Mouse (Mus musculus) liver, embryonic 14.5 days (tissue): Measurements from ENCODE around the gene Mettl5. TPM values are rescaled to one million over a fixed set of nuclear protein-coding genes. Genes with fewer than 3 reads are reported as not detected.

Experiments
- ATAC-seq: fragments of 200-750 bp; cut with Nextera tagmentation; 2 replicates; pipeline ENCODE4 v1.8.0; 2017; ENCODE audit warnings: moderate number of reproducible peaks, mild to moderate bottlenecking, moderate library complexity; ENCODE audit not compliant: insufficient read depth
- DNase-seq, 3 experiments: peaks; one replicate each; pipeline ENCODE4 v3.0.0-alpha.2; 2012 to 2013; ENCODE audit warnings: low read depth in 3 of 3, low spot score in 3 of 3
- H3K27ac ChIP-seq: fragments of 300-500 bp; sonication (generic); 2 replicates; pipeline ENCODE4 v1.5.1; 2014; ENCODE audit warnings: moderate library complexity, mild to moderate bottlenecking, control low read depth, inconsistent platforms
- H3K27me3 ChIP-seq: fragments of 300-500 bp; sonication (generic); 2 replicates; pipeline ENCODE4 v1.6.1; 2014; ENCODE audit warnings: mild to moderate bottlenecking, low read length, moderate library complexity; ENCODE audit not compliant: control insufficient read depth, insufficient read depth
- H3K36me3 ChIP-seq: fragments of 300-500 bp; sonication (generic); replicated peaks from 2 replicates; pipeline ENCODE4 v1.6.1; 2014; ENCODE audit warnings: low read depth; ENCODE audit not compliant: control insufficient read depth, insufficient read depth
- H3K4me1 ChIP-seq, 2 experiments: fragments of 200-500 bp in 1 of 2; fragments of 300-500 bp in 1 of 2; sonication (generic) in 1 of 2; replicated peaks; 2 replicates each; pipeline ENCODE4 v1.6.1; 2012 to 2014; ENCODE audit warnings: antibody characterized with exemption in 1 of 2, inconsistent platforms in 1 of 2, low read length in 1 of 2; ENCODE audit not compliant: control insufficient read depth in 2 of 2, insufficient read depth in 2 of 2
- H3K4me2 ChIP-seq: fragments of 300-500 bp; sonication (generic); 2 replicates; pipeline ENCODE4 v1.6.1; 2014; ENCODE audit warnings: low read depth, mild to moderate bottlenecking, control low read depth, moderate library complexity
- H3K4me3 ChIP-seq, 2 experiments: fragments of 200-500 bp in 1 of 2; fragments of 300-500 bp in 1 of 2; sonication (generic) in 1 of 2; 2 replicates each; pipeline ENCODE4 v1.5.1; 2012 to 2014; ENCODE audit warnings: low read depth in 2 of 2, low read length in 2 of 2, mild to moderate bottlenecking in 2 of 2, control low read depth in 1 of 2, inconsistent platforms in 1 of 2, moderate library complexity in 1 of 2; ENCODE audit not compliant: insufficient read depth in 1 of 2
- H3K9ac ChIP-seq: fragments of 300-500 bp; sonication (generic); replicated peaks from 2 replicates; pipeline ENCODE4 v1.6.1; 2014; ENCODE audit warnings: mild to moderate bottlenecking, control low read depth, moderate library complexity
- H3K9me3 ChIP-seq: fragments of 300-500 bp; sonication (generic); 2 replicates; pipeline ENCODE4 v1.6.1; 2016; ENCODE audit warnings: low read length, mixed read lengths; ENCODE audit not compliant: control insufficient read depth
- CTCF ChIP-seq: IDR thresholded peaks from 2 replicates; pipeline ENCODE4 v1.5.1; 2016; ENCODE audit warnings: antibody characterized with exemption, low read depth, control low read depth
- EP300 ChIP-seq: IDR thresholded peaks from 2 replicates; pipeline ENCODE4 v1.6.1; 2016; ENCODE audit warnings: antibody characterized with exemption, low read depth
- WGBS: fragments of 180-500 bp; shearing (Covaris S2); extraction: QIAGEN DNeasy Blood & Tissue Kit; methylation state at CpG from one replicate; pipeline ENCODE4 v1.1.7; 2014; ENCODE audit not compliant: insufficient replicate concordance; 5-methylcytosine and 5-hydroxymethylcytosine counted together
- polyA plus RNA-seq, 2 experiments: library from polyadenylated mRNA; depleted of rRNA in 1 of 2; stranded (reverse) in 1 of 2; unstranded in 1 of 2; fragments of >200 nt; fragmentation: Nextera tagmentation in 1 of 2; extraction: Ambion mirVana in 1 of 2; gene quantifications; 2 replicates each; pipeline versions ENCODE4 v1.2.1 to v1.2.3; 2012 to 2014

Mettl5 gene
- polyA plus RNA-seq, 2 experiments: 9.4 to 35.4 TPM

DNA sequence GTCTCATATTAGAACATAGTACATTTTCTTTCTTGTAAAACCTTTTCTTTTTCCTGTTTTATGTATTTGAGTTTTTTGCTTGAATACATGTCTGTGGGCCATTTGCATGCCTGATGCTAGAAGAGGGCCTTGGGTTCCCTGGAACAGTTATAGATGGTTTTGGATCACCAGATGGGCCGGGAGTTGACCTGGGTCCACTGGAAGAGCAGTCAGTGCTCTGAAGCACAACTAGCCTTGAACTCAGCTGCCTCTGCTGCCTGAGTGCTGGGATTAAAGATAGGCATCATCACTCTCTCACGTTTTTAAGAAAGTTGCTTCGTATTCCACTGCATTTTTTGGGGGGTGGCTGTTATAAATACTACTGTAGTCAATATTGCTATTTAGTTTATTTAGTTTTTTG is 18.1 kb upstream of the Mettl5 start:
- TF ChIP-seq EP300 (no peak), CTCF (no peak)
- H3K36me3 ChIP-seq: no peaks in the 10 kb centered on the region
- no peak overlapping the region for H3K4me2 ChIP-seq
- no peak overlapping the region for H3K4me3 ChIP-seq
- H3K4me1 ChIP-seq: peaks cover 3 to 4% of the 10 kb centered on the region in 2 experiments
- 80% methylated on average over 3 of the region's 3 CpGs for WGBS
- H3K27me3 ChIP-seq: no peaks in the 10 kb centered on the region
- DNase-seq (no peak), ATAC-seq (no peak)
- no peak overlapping the region for H3K27ac ChIP-seq
- H3K9ac ChIP-seq: no peak overlapping the region
- H3K9me3 ChIP-seq: no peaks in the 10 kb centered on the region

DNA sequence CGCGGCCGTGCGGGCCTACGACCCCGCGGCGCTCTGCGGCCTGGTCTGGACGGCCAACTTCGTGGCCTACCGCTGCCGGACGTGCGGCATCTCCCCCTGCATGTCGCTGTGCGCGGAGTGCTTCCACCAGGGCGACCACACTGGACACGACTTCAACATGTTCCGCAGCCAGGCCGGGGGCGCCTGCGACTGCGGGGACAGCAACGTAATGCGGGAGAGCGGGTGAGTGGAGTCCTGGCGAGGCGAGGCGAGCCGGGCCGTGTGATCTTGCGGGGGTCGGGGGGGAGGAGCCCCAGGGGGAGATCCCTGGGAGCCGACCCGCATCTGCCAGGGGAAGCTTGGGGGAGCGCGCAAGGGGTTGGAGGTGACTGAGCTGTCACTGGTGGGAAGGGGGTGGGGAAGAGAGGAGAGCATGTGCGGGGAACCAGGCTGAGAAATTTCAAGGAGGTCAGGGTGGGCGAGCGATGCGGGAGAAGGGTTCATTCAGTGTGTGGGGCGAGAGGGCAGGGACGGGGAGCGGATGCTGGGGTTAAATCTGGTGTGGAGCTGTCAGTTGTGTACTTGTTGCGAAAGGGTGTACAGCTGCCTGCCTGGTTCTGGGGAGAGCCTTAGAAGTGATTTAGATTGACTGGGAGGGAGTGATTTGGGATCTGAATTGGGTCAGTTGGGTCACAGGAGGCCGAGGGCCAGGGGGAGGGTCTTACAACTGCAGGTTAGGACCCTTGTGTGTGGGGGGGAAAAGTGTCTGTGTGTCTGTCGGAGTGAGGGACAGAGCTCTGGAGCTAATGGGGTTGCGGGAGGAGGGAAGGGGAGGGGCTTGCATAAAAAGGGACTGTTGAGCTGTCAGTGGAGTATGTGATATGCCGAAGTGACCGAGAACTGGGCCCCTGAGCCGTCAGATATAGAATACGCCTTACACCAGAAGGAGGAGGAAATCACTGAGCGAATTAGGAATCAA is 12.5 kb upstream of the Mettl5 start:
- H3K9me3 ChIP-seq: no peaks in the 10 kb centered on the region
- H3K27me3 ChIP-seq: no peaks in the 10 kb centered on the region
- H3K4me2 ChIP-seq: peak overlapping the region; percentile 97
- peak overlapping the region; percentile 98 for H3K9ac ChIP-seq
- no peaks in the 10 kb centered on the region for H3K36me3 ChIP-seq
- peak; percentile 69 for ATAC-seq
- WGBS: under 1% methylated on average over 55 of the region's 55 CpGs
- H3K27ac ChIP-seq: peak overlapping the region; percentile 80
- TF ChIP-seq CTCF (0 out of 2 replicates have a peak, but pooled peaks have one; percentile 8), EP300 (no peak)
- peaks cover 14 to 16% of the 10 kb centered on the region in 2 experiments for H3K4me1 ChIP-seq
- peak; percentile 69 to 74 (median 72) for DNase-seq
- H3K4me3 ChIP-seq: peak overlapping the region; percentile 93

DNA sequence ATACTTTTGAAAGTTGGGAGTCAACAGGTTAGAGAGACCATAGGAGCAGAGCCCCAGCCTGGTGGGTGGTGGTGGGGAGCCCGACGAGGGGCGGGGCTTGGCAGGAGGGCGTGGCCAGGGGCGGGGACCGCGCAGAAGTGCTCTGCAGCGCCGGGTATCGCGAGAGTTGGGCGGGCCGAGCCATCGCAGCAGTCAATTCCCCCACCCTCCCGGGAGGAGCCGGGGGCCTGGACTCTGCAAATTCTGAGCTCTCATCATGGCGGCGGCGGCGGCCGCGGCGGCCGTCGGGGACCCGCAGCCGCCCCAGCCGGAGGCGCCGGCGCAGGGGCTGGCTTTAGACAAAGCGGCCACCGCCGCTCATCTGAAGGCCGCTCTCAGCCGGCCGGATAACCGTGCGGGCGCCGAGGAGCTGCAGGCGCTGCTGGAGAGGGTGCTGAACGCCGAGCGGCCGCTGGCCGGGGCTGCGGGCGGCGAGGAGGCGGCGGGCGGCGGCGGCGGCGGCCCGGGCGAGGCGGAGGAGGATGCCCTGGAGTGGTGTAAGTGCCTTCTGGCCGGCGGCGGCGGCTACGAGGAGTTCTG is 11.7 kb upstream of the Mettl5 start, which contains the start of gene Ubr3:
Ubr3 (plus strand) TSS at position 208 of the 579 bp plus-strand sequence.
- TF ChIP-seq EP300: peak; percentile 69
- no peak for TF ChIP-seq CTCF
- Histone ChIP-seq H3K4me1 (peaks cover 14 to 16% of the 10 kb centered on the region in 2 experiments), H3K9me3 (no peaks in the 10 kb centered on the region), H3K36me3 (no peaks in the 10 kb centered on the region), H3K27me3 (no peaks in the 10 kb centered on the region), H3K9ac (peak within 1 kb of the TSS; percentile 98), H3K4me2 (peak within 1 kb of the TSS; percentile 97), H3K4me3 (peak within 1 kb of the TSS; percentile 93), H3K27ac (peak within 1 kb of the TSS; percentile 80)
- peak; percentile 93 to 94 (median 93) for DNase-seq
- ATAC-seq: peak; percentile 96
- WGBS: under 1% methylated on average over 65 of the region's 65 CpGs

DNA sequence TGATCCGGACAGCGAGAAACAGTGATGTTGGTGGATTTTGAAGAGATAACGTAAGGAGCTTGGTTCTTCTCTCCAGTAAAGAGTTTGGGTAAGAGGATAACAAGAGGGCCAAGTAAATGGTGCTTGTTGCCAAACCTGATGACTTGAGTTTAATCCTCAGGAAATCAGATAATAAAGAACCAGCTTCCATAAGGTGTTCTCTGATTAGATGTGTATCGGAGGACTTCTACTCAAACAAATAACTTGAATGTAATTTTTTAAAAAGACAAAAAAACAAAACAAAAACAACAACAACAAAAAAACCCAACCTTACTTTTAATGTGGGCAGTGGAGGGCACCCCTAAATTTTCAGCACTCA is 10.8 kb upstream of the Mettl5 start:
- Histone ChIP-seq H3K4me2 (peak overlapping the region; percentile 49), H3K9me3 (no peaks in the 10 kb centered on the region), H3K9ac (no peak overlapping the region), H3K36me3 (no peaks in the 10 kb centered on the region), H3K27ac (peak overlapping the region; percentile 46), H3K4me3 (no peak overlapping the region), H3K4me1 (peaks cover 14 to 18% of the 10 kb centered on the region in 2 experiments), H3K27me3 (no peaks in the 10 kb centered on the region)
- WGBS: 34% methylated on average over 4 of the region's 4 CpGs
- TF ChIP-seq EP300 (peak; percentile 29), CTCF (no peak)
- DNase-seq (peak in 1 of 3 experiments; percentile 50), ATAC-seq (no peak)
